Mouse (Mus musculus) lung, embryonic 14.5 days (tissue): Measurements from ENCODE around the gene Slc25a29. TPM values are rescaled to one million over a fixed set of nuclear protein-coding genes. Genes with fewer than 3 reads are reported as not detected.

ENCODE experiments used
- ATAC-seq: fragments of 200-750 bp; cut with Nextera tagmentation; 2 replicates; pipeline ENCODE4 v1.8.0; 2017; ENCODE audit warnings: mild to moderate bottlenecking, moderate TSS enrichment, moderate library complexity; ENCODE audit not compliant: insufficient read depth
- DNase-seq: peaks from one replicate; pipeline ENCODE4 v3.0.0-alpha.2; 2015
- H3K27ac ChIP-seq: fragments of 300-500 bp; sonication (generic); 2 replicates; pipeline ENCODE4 v1.5.1; 2014; ENCODE audit warnings: low read depth, mild to moderate bottlenecking, moderate library complexity
- H3K27me3 ChIP-seq: fragments of 300-500 bp; sonication (generic); 2 replicates; pipeline ENCODE4 v1.6.1; 2014; ENCODE audit warnings: low read length, control low read depth; ENCODE audit not compliant: insufficient read depth
- H3K36me3 ChIP-seq: fragments of 300-500 bp; sonication (generic); 2 replicates; pipeline ENCODE4 v1.6.1; 2014; ENCODE audit warnings: control low read depth; ENCODE audit not compliant: insufficient read depth
- H3K4me1 ChIP-seq: fragments of 300-500 bp; sonication (generic); 2 replicates; pipeline ENCODE4 v1.6.1; 2014; ENCODE audit warnings: antibody characterized with exemption, control low read depth; ENCODE audit not compliant: insufficient read depth
- H3K4me2 ChIP-seq: fragments of 300-500 bp; sonication (generic); 2 replicates; pipeline ENCODE4 v1.6.1; 2014; ENCODE audit warnings: mild to moderate bottlenecking
- H3K4me3 ChIP-seq: fragments of 300-500 bp; sonication (generic); 2 replicates; pipeline ENCODE4 v1.5.1; 2014; ENCODE audit warnings: low read depth, low read length
- H3K9ac ChIP-seq: fragments of 300-500 bp; sonication (generic); 2 replicates; pipeline ENCODE4 v1.6.1; 2014
- H3K9me3 ChIP-seq: fragments of 300-500 bp; sonication (generic); 2 replicates; pipeline ENCODE4 v1.6.1; 2016; ENCODE audit warnings: low read depth, low read length, control low read depth
- CTCF ChIP-seq: IDR thresholded peaks from 2 replicates; pipeline ENCODE4 v1.5.1; 2016; ENCODE audit warnings: antibody characterized with exemption, low read depth
- WGBS: fragments of 180-500 bp; shearing (Covaris S2); extraction: QIAGEN DNeasy Blood & Tissue Kit; methylation state at CpG from one replicate; pipeline ENCODE4 v1.1.7; 2014; 5-methylcytosine and 5-hydroxymethylcytosine counted together
- polyA plus RNA-seq: library from polyadenylated mRNA; unstranded; fragments of >200 nt; fragmentation: Nextera tagmentation; extraction: Ambion mirVana; gene quantifications from 2 replicates; pipeline ENCODE4 v1.2.1, GENCODE M21; 2014

Slc25a29 gene
- polyA plus RNA-seq, 1 experiment from 2014 or later = 8.7 TPM

DNA sequence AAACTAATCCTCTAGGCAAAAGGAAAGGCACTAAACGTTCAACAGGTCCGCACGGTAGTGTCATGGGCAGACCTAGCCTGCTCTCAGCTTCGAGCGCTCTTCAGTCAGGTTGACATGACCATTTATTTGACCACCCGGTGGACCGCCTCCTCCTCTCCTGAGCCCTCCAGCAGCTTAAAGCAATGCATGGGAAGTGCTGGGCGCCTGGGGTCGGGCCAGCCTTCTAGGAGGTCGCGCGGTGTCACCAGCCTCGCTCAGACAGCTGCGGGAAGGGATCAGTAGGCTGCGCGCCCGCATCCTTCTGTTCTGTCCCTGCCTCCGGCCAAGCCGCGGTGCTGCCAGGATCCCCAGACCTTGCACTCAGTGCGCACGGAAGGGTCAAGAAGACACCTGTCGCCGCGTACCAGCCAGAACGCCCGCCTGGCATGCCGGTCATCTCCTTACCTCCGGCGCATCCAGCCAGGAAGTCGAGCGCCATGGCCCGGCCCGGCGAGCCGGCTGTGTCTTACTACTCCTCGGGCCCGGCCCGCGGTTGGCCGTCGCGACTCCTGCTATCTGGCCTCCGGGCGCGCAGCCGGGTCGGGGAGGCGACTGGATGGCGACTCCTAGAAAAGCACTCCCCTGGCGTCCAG is 359 bp downstream of the Slc25a29 start:
- peak; percentile 38 for DNase-seq
- H3K27me3 ChIP-seq = no peaks in the 10 kb centered on the region
- no peak for TF ChIP-seq CTCF
- peak overlapping the region; percentile 70 for H3K4me3 ChIP-seq
- H3K9ac ChIP-seq = peak overlapping the region; percentile 68
- peaks cover 18% of the 10 kb centered on the region for H3K36me3 ChIP-seq
- ATAC-seq = no peak; the same call in 1 of the 2 replicates
- H3K27ac ChIP-seq = peak overlapping the region; percentile 30; the same call in 1 of the 2 replicates
- WGBS = 2% methylated on average over 51 of the region's 51 CpGs
- peaks cover 23% of the 10 kb centered on the region for H3K4me1 ChIP-seq
- H3K9me3 ChIP-seq = no peaks in the 10 kb centered on the region
- peak overlapping the region; percentile 98 for H3K4me2 ChIP-seq

DNA sequence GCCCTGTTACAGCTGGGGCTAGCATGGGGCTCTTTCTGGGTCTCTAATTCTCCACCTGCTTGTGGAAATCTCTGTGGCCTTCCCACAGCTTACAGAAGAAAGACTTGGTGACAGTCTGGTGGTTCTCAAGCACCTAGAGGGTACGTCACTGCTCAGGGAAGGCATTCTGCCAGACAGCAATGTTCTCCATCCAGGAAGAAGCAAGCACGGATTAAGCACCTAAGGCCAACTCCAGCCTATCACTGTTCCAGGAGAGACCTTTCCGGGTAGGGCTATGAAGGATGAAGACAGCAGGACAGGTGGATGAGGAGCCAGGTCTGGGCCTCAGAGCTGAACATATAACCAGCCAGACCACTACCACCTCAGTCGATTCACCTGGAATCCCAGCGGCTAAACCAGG is 897 bp downstream of the Slc25a29 start:
- H3K4me2 ChIP-seq = peak overlapping the region; percentile 98
- peaks cover 14% of the 10 kb centered on the region for H3K36me3 ChIP-seq
- no peak overlapping the region for H3K27ac ChIP-seq
- H3K9me3 ChIP-seq = no peaks in the 10 kb centered on the region
- peaks cover 23% of the 10 kb centered on the region for H3K4me1 ChIP-seq
- TF ChIP-seq CTCF = no peak
- H3K27me3 ChIP-seq = no peaks in the 10 kb centered on the region
- DNase-seq (no peak), ATAC-seq (no peak)
- peak overlapping the region; percentile 68; the same call in 1 of the 2 replicates for H3K9ac ChIP-seq
- WGBS = 37% methylated on average over 5 of the region's 5 CpGs
- H3K4me3 ChIP-seq = peak overlapping the region; percentile 70

DNA sequence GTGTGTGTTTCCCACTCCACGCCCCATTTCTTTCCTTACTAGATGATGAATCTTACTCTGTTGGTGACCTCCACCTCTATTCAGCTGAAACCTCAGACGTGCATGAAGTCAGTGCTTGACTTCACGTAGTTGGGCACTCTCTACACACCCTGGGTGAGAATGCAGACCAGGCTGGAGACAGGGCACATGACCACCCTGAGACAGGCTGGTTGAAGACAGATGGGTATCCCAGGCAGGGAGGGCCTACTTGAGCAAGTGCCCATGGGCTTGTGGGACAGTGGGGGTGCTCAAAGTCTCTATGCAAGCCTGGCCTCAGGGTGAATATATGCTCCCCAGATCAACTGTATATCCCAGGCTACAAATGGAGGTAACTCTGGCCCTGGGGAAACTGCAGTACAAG is 1.3 kb downstream of the Slc25a29 start:
- H3K4me3 ChIP-seq = no peak overlapping the region
- H3K9me3 ChIP-seq = no peaks in the 10 kb centered on the region
- H3K4me2 ChIP-seq = peak overlapping the region; percentile 98; the same call in 1 of the 2 replicates
- peaks cover 23% of the 10 kb centered on the region for H3K4me1 ChIP-seq
- TF ChIP-seq CTCF = no peak
- no peak for ATAC-seq
- no peak for DNase-seq
- peaks cover 10% of the 10 kb centered on the region; the same call in 1 of the 2 replicates for H3K36me3 ChIP-seq
- WGBS = 84% methylated on average over 3 of the region's 3 CpGs
- H3K27ac ChIP-seq = no peak overlapping the region
- H3K9ac ChIP-seq = no peak overlapping the region
- no peaks in the 10 kb centered on the region for H3K27me3 ChIP-seq

DNA sequence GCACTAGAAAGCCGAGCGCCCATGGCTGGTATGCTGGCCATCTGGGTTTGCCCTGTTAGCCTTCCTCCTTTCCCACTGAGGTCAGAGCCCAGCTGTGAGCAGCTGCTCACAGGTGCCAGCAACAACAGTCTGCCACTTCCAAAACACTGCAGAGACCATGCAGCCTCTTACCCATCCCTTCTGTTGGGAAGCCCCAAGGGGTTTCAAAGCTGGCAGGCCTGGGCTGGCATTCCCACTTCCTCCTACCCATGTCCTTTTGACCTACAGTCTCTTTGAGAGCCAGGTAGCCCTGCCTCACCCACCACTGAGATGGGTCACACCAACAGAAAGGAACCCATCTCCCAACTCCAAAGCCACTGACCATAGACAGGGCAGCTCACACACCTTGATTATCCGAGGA is 2.3 kb downstream of the Slc25a29 start:
- Histone ChIP-seq H3K36me3 (peaks cover 10% of the 10 kb centered on the region; the same call in 1 of the 2 replicates), H3K4me3 (no peak overlapping the region), H3K4me2 (no peak overlapping the region), H3K9ac (no peak overlapping the region), H3K9me3 (no peaks in the 10 kb centered on the region), H3K4me1 (peaks cover 23% of the 10 kb centered on the region), H3K27ac (no peak overlapping the region), H3K27me3 (no peaks in the 10 kb centered on the region)
- WGBS = 84% methylated on average over 3 of the region's 3 CpGs
- TF ChIP-seq CTCF = no peak
- no peak for DNase-seq
- ATAC-seq = no peak

DNA sequence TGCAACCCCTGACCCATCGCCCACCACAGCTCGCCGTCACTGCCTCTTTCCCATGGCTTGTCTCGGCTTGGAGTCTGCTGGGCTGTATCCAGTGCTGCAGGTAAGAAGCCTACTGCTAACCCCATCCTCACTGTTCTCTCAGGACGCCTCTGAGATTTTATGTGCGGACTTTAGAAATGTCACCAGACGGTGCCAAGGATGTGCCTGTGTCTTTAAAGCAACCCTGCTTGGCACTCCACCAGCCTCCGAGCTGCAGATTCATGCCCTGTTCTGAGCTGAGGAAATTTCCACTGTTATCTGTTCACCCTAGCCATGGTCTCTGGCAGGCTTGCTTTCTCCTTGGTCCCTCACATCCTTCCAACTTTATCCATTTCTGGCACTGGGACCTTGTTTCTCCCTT is 2.8 kb downstream of the Slc25a29 start:
- no peaks in the 10 kb centered on the region for H3K27me3 ChIP-seq
- no peak for ATAC-seq
- TF ChIP-seq CTCF = no peak
- H3K4me1 ChIP-seq = peaks cover 18% of the 10 kb centered on the region
- H3K9me3 ChIP-seq = no peaks in the 10 kb centered on the region
- H3K4me2 ChIP-seq = no peak overlapping the region
- H3K9ac ChIP-seq = no peak overlapping the region
- WGBS = 79% methylated on average over 8 of the region's 8 CpGs
- H3K4me3 ChIP-seq = no peak overlapping the region
- H3K36me3 ChIP-seq = 0 out of 2 replicates have a peak, but pooled peaks cover 6% of the 10 kb centered on the region
- no peak for DNase-seq
- no peak overlapping the region for H3K27ac ChIP-seq

DNA sequence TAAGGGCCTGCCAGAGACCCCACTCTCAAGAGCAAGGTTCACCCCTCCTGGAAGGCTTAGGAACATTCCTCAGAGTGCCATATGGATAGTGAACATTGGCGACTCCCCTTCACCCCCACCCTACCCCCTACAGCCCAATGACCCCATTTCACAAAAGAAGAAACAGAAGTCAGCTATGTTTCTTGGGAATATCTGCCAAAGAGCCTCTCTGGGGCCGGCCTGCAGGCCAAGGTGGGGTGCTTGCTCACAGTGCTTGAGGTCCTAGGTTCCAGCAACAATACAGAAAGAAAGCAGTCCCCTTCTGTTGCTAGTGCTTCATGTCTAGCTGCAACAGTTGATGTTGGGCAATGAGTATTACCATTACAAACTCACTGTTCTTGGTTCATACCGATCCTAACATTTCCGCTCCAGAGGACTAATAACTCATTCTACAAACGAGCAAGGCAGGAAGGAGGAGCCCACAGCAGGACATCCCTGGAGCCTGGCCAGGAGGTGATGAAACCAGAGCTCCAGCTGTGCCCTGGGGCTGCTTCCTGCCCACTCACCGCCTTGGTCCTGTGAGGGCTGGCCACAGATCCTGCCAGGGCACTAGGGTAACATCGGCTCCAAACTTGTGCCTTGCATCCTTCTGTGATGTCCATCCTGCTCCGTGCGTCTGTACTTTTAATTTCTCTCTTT is 3.6 kb downstream of the Slc25a29 start:
- DNase-seq = peak; percentile 78
- ATAC-seq = no peak
- Histone ChIP-seq H3K9me3 (no peaks in the 10 kb centered on the region), H3K4me3 (no peak overlapping the region), H3K36me3 (peaks cover 5% of the 10 kb centered on the region; the same call in 1 of the 2 replicates), H3K4me1 (peaks cover 11% of the 10 kb centered on the region; the same call in 1 of the 2 replicates), H3K27me3 (no peaks in the 10 kb centered on the region), H3K4me2 (no peak overlapping the region), H3K9ac (no peak overlapping the region), H3K27ac (peak overlapping the region; percentile 54; the same call in 1 of the 2 replicates)
- WGBS = 49% methylated on average over 9 of the region's 9 CpGs
- no peak for TF ChIP-seq CTCF

DNA sequence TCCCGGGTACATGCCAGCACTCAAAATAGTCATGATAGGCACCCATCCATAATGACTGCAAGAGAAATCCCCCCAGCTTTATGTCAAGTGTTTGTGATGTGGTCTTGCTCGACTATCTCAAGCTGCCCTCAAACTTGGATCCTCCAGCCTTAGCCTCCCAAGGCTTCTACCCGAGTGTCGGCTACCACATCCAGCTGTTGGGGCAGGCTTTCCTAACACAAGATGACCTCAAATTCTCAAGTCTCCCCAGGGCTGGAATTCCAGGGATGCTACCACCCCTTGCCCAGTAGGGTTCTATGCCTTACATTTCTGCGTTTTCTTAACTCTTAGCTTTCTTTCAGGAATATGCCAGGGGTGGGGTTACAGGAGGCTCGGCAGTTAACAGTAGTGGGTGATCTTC is 5.3 kb downstream of the Slc25a29 start:
- ATAC-seq = no peak
- Histone ChIP-seq H3K36me3 (peaks cover 13% of the 10 kb centered on the region; the same call in 1 of the 2 replicates), H3K27ac (no peak overlapping the region), H3K4me2 (no peak overlapping the region), H3K27me3 (no peaks in the 10 kb centered on the region), H3K4me1 (peaks cover 7% of the 10 kb centered on the region; the same call in 1 of the 2 replicates), H3K4me3 (no peak overlapping the region), H3K9ac (no peak overlapping the region), H3K9me3 (no peaks in the 10 kb centered on the region)
- no peak for DNase-seq
- TF ChIP-seq CTCF = no peak
- 65% methylated on average over 6 of the region's 6 CpGs for WGBS
